Mouse (Mus musculus): ENCODE results near the gene Shkbp1.

The Shkbp1 gene

GRCm38 (mm10) chr7:27310996-27311535 lies 44.8 kb downstream of the Shkbp1 start:
- DNase-seq (ENCODE audit: low read depth, low spot score): peak; percentile 99

GRCm38 (mm10) chr7:27310306-27310705 lies 45.5 kb downstream of the Shkbp1 start:
- DNase-seq (ENCODE audit: low read depth, low spot score): peak; percentile 93

GRCm38 (mm10) chr7:27309832-27310231 lies 46.0 kb downstream of the Shkbp1 start:
- DNase-seq (ENCODE audit: low read depth, low spot score): no peak

GRCm38 (mm10) chr7:27308821-27309549 lies 46.8 kb downstream of the Shkbp1 start:
- peak; percentile 99 for DNase-seq (ENCODE audit: low read depth, low spot score)

GRCm38 (mm10) chr7:27307551-27307950 lies 48.3 kb downstream of the Shkbp1 start:
- peak; percentile 81 for DNase-seq (ENCODE audit: low read depth, low spot score)

GRCm38 (mm10) chr7:27306161-27307160 lies 49.4 kb downstream of the Shkbp1 start:
- peak; percentile 92 for DNase-seq (ENCODE audit: low read depth, low spot score)

GRCm38 (mm10) chr7:27305091-27305730 lies 50.6 kb downstream of the Shkbp1 start:
- no peak for DNase-seq (ENCODE audit: low read depth, low spot score)

GRCm38 (mm10) chr7:27302172-27302571 lies 53.6 kb downstream of the Shkbp1 start:
- peak; percentile 93 for DNase-seq (ENCODE audit: low read depth, low spot score)

- no peak for DNase-seq (ENCODE audit: low read depth, low spot score)
Observed at GRCm38 (mm10) chr7:27300801-27301200, 55.0 kb downstream of the Shkbp1 start.

- peak; percentile 66 for DNase-seq (ENCODE audit: low read depth, low spot score)
Observed at GRCm38 (mm10) chr7:27300351-27300750, 55.5 kb downstream of the Shkbp1 start.

- DNase-seq (ENCODE audit: low read depth, low spot score): no peak
Observed at GRCm38 (mm10) chr7:27298816-27299215, 57.0 kb downstream of the Shkbp1 start.

GRCm38 (mm10) chr7:27298033-27298610 lies 57.7 kb downstream of the Shkbp1 start:
- peak; percentile 69 for DNase-seq (ENCODE audit: low read depth, low spot score)

- DNase-seq (ENCODE audit: low read depth, low spot score): no peak
Observed at GRCm38 (mm10) chr7:27296518-27296917, 59.3 kb downstream of the Shkbp1 start.

GRCm38 (mm10) chr7:27295956-27296355 lies 59.9 kb downstream of the Shkbp1 start:
- no peak for DNase-seq (ENCODE audit: low read depth, low spot score)
